Mouse (Mus musculus) lung, embryonic 16.5 days (tissue): Measurements from ENCODE around the gene Cacnb4. TPM values are rescaled to one million over a fixed set of nuclear protein-coding genes. Genes with fewer than 3 reads are reported as not detected.
A peak's percentile ranks its signal among the peaks of the same experiment; 100 is the strongest.

Experiments
- ATAC-seq: fragments of 200-750 bp; cut with Nextera tagmentation; 2 replicates; pipeline ENCODE4 v1.8.0; 2017; ENCODE audit warnings: low read depth, mild to moderate bottlenecking, moderate library complexity
- H3K27ac ChIP-seq: fragments of 300-500 bp; sonication (generic); 2 replicates; pipeline ENCODE4 v1.5.1; 2014; ENCODE audit warnings: mild to moderate bottlenecking, control low read depth, low read length
- H3K27me3 ChIP-seq: fragments of 300-500 bp; sonication (generic); 2 replicates; pipeline ENCODE4 v1.6.1; 2014; ENCODE audit warnings: low read depth, low read length, mixed read lengths; ENCODE audit not compliant: control insufficient read depth, insufficient read depth
- H3K36me3 ChIP-seq: fragments of 300-500 bp; sonication (generic); 2 replicates; pipeline ENCODE4 v1.6.1; 2014; ENCODE audit warnings: low read length; ENCODE audit not compliant: control insufficient read depth, insufficient read depth
- H3K4me1 ChIP-seq: fragments of 300-500 bp; sonication (generic); replicated peaks from 2 replicates; pipeline ENCODE4 v1.6.1; 2014; ENCODE audit warnings: low read length, mixed read lengths; ENCODE audit not compliant: control insufficient read depth, insufficient read depth
- H3K4me2 ChIP-seq: fragments of 300-500 bp; sonication (generic); 2 replicates; pipeline ENCODE4 v1.6.1; 2014; ENCODE audit warnings: low read depth, low read length, control low read depth
- H3K4me3 ChIP-seq: fragments of 300-500 bp; sonication (generic); 2 replicates; pipeline ENCODE4 v1.5.1; 2014; ENCODE audit warnings: mild to moderate bottlenecking, low read length, control low read depth
- H3K9ac ChIP-seq: fragments of 300-500 bp; sonication (generic); 2 replicates; pipeline ENCODE4 v1.6.1; 2014; ENCODE audit warnings: low read length, control low read depth
- H3K9me3 ChIP-seq: fragments of 300-500 bp; sonication (generic); 2 replicates; pipeline ENCODE4 v1.6.1; 2016; ENCODE audit warnings: low read length; ENCODE audit not compliant: control insufficient read depth
- WGBS: fragments of 180-500 bp; shearing (Covaris S2); extraction: QIAGEN DNeasy Blood & Tissue Kit; methylation state at CpG from one replicate; pipeline ENCODE4 v1.1.7; 2014; 5-methylcytosine and 5-hydroxymethylcytosine counted together
- polyA plus RNA-seq: library from polyadenylated mRNA; unstranded; fragments of >200 nt; fragmentation: Nextera tagmentation; extraction: Ambion mirVana; gene quantifications from 2 replicates; pipeline ENCODE4 v1.2.1, GENCODE M21; 2015

Gene Cacnb4
- polyA plus RNA-seq, 1 experiment from 2014 or later = 1.1 TPM

DNA sequence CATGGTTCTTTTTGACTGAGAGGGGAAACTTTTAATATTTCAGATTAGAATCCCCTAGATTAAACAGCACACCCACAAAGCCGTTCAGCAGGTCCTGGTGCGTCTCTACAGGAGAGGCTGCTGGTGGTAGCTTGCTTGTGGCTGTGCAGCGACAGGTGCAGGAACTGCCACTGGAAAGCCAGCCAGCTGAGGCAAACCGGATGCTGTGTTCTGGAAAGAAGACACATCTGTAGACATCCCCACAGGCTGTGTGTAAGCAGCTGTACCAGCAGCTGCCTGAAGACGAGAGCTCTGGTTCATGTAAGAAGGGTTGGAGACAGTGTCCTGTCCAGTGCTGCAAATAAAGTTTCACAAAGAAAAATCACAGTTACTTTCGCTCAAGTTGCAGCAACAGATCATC lies 18.0 kb upstream of the Cacnb4 start:
- Histone ChIP-seq H3K4me2 (no peak overlapping the region), H3K4me3 (no peak overlapping the region), H3K9ac (no peak overlapping the region), H3K27ac (no peak overlapping the region), H3K4me1 (no peaks in the 10 kb centered on the region), H3K27me3 (no peaks in the 10 kb centered on the region), H3K36me3 (peaks cover 6% of the 10 kb centered on the region), H3K9me3 (no peaks in the 10 kb centered on the region)
- 78% methylated on average over 6 of the region's 6 CpGs for WGBS
- no peak for ATAC-seq

DNA sequence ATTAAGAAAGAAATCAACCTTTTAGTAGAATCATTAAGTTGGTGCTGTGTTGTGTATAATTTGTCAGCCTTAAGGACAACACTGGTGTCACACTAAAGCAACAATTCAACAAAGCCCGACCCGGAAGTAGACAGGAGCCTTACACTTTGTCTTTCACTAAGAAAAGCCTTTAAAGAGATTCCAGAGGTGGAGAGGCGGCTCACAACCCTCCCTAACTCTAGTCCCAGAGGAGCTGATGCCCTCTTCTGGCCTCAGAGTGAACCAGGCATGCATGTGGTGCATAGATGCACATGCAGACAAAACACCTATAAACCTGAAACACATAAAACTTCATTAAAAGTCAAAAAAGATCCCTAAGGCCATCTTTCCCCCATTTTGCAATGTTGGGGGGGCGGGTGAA lies 15.1 kb upstream of the Cacnb4 start:
- Histone ChIP-seq H3K36me3 (peaks cover 4% of the 10 kb centered on the region; the same call in 1 of the 2 replicates), H3K27ac (no peak overlapping the region), H3K27me3 (no peaks in the 10 kb centered on the region), H3K4me3 (no peak overlapping the region), H3K9ac (no peak overlapping the region), H3K4me1 (no peaks in the 10 kb centered on the region), H3K4me2 (no peak overlapping the region), H3K9me3 (no peaks in the 10 kb centered on the region)
- ATAC-seq = no peak
- WGBS = 59% methylated on average over 4 of the region's 4 CpGs

DNA sequence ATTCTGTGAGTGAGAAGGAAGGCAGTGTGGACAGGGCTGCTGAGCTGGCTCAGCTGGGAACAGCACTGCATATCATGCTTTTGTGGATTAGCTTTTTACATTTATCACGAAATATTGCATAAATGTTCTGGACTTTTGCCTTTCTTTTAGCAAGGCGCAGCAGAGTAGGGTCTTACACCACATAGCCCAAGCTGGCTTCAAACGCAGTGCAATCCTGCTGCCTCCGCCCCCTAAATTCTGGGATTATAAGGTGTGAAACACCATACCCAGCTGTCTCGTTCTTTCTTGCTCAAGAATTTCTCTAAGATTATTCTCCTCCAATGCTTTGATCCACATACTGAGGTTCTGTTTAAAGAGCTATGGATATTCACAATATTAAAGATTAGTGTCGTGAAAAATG lies 10.0 kb upstream of the Cacnb4 start:
- Histone ChIP-seq H3K27me3 (no peaks in the 10 kb centered on the region), H3K9me3 (no peaks in the 10 kb centered on the region), H3K27ac (no peak overlapping the region), H3K4me1 (no peaks in the 10 kb centered on the region), H3K9ac (no peak overlapping the region), H3K4me3 (no peak overlapping the region), H3K36me3 (peaks cover 4% of the 10 kb centered on the region; the same call in 1 of the 2 replicates), H3K4me2 (no peak overlapping the region)
- ATAC-seq = peak; percentile 91
- WGBS = 61% methylated on average over 6 of the region's 6 CpGs

DNA sequence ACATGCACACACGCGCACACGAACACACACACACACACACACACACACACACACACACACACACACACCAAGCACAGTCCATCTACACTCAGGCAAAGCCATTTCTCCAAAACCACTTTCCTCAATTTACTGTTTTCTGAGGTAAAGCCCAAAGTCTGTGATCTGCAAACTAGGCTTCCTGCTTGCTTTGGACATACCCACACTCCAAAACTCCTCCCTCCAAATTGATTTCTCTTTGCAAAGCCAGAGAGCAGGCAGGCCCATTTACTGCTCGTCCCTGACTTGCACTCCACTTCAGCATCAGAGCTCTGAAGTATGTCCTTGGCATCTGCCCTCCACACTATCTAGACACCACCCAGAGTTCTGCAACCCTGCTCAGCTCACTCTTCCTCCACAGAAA lies 958 bp upstream of the Cacnb4 start:
- 60% methylated on average over 4 of the region's 4 CpGs for WGBS

DNA sequence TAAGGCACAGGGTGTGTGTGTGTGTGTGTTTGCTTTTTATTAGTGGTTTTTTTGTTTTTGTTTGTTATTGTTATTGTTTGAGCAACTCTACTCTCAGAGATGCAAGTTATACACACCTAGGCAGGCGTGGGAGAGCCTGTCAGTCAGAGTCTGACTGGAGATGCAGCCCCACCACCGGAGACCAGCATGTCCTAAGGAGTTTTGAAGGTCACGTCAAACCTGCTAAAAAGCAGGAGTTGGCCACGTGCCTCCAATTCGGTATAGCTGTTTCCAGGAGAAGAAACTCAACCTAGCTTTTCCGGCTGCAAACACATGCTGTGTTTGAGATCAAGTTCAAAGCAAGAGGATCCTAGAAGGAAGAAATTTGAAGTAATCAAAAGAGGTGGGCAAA lies 277 bp upstream of the Cacnb4 start:
- Histone ChIP-seq H3K36me3 (no peaks in the 10 kb centered on the region), H3K4me3 (no peak overlapping the region; the same call in 1 of the 2 replicates), H3K9ac (no peak overlapping the region), H3K27me3 (peaks cover 13% of the 10 kb centered on the region), H3K9me3 (no peaks in the 10 kb centered on the region), H3K4me1 (peaks cover 17% of the 10 kb centered on the region), H3K4me2 (peak overlapping the region; percentile 99; the same call in 1 of the 2 replicates), H3K27ac (no peak overlapping the region)
- WGBS = 13% methylated on average over 6 of the region's 6 CpGs
- ATAC-seq = no peak

More for the DNA sequence above, 958 bp upstream of the Cacnb4 start:
- Histone ChIP-seq H3K4me2 (no peak overlapping the region), H3K36me3 (no peaks in the 10 kb centered on the region), H3K27me3 (peaks cover 13% of the 10 kb centered on the region), H3K9ac (no peak overlapping the region), H3K27ac (no peak overlapping the region), H3K9me3 (no peaks in the 10 kb centered on the region), H3K4me3 (no peak overlapping the region), H3K4me1 (peaks cover 17% of the 10 kb centered on the region)
- no peak for ATAC-seq

DNA sequence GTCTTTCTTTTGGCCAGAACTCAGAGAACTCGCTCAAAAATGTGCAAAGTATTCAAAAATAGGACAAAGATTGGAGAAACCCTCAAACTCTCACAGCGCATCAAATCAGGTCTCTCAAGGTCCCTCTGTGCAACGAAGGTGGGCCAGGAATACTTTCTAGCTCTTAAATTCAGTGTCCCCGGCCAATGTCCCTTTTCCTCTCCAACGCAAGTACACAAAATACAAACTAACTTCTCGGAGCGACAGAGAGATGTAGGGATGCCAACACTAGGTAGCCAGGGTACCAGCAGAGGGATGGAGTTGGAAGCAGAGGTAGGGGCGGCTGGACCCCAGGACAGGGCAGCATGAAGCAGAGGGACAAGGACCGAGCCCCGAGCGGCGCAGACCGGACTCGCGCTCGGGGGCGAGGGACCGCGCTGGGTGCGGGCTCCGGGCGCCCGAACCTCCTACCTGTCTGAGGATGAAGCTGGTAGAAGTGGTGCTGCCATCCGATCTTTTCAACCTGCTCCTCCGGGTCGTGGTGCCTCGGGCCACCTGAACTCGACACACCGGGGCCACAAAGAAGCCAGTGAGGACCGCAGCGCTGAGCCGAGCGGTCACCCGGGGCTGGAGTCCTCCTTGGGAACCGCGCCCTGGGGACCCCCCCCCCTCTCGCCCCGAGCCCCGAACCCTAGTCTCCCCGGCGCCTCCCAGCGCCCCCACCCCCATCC lies 1.2 kb downstream of the Cacnb4 start:
- H3K9ac ChIP-seq = peak overlapping the region; percentile 68
- no peaks in the 10 kb centered on the region for H3K9me3 ChIP-seq
- under 1% methylated on average over 38 of the region's 42 CpGs for WGBS
- H3K27me3 ChIP-seq = peaks cover 13% of the 10 kb centered on the region
- no peaks in the 10 kb centered on the region for H3K36me3 ChIP-seq
- H3K4me2 ChIP-seq = peak overlapping the region; percentile 99
- peak; percentile 39 for ATAC-seq
- H3K4me3 ChIP-seq = peak overlapping the region; percentile 65
- H3K27ac ChIP-seq = no peak overlapping the region
- peaks cover 17% of the 10 kb centered on the region for H3K4me1 ChIP-seq

DNA sequence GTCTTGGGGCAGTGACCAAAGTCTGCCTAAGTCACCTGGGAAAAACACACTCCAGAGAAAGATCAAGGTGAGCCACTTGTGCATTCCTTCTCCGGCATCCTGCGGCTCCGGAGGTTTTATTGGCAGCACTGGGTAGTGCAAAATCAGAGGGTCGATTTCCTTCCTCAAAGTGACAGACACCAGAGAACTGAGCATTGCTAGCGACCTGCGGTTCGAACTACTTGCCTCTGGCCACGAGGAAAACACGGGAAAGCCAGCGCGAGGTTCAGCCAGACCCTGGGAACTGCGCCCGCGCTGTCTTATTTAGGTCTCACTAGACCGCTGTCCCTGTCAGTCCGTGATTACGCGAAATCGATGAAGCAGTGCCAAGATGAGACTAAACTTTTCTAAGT lies 1.7 kb downstream of the Cacnb4 start:
- Histone ChIP-seq H3K4me2 (peak overlapping the region; percentile 99), H3K9ac (no peak overlapping the region), H3K4me1 (peaks cover 17% of the 10 kb centered on the region), H3K36me3 (no peaks in the 10 kb centered on the region), H3K27ac (no peak overlapping the region), H3K27me3 (peaks cover 13% of the 10 kb centered on the region), H3K4me3 (peak overlapping the region; percentile 65), H3K9me3 (no peaks in the 10 kb centered on the region)
- WGBS = under 1% methylated on average over 19 of the region's 19 CpGs
- ATAC-seq = no peak

DNA sequence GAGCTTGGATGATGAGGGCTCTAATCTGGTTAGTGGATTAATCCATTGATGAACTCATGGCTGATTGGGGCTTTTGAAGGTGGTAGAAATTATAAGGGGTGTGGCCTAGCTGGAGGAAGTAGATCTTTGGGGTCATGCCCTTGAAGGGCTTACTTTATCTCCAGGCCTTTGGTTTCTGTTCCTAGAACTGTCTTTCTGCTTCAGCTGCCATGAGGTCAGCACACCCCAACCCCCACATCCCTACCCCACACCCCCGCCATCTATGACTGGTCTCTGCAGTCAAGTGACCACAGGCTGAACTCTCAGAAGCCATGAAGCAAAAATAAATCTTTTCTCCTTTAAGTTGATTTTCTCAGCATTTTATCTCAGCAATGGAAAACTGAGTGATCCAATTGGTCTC lies 3.5 kb downstream of the Cacnb4 start:
- no peaks in the 10 kb centered on the region for H3K9me3 ChIP-seq
- ATAC-seq = no peak
- no peak overlapping the region for H3K4me3 ChIP-seq
- no peak overlapping the region for H3K9ac ChIP-seq
- H3K27me3 ChIP-seq = peaks cover 13% of the 10 kb centered on the region
- WGBS = 78% methylated on average over 1 of the region's 1 CpGs
- no peak overlapping the region for H3K27ac ChIP-seq
- no peak overlapping the region for H3K4me2 ChIP-seq
- H3K36me3 ChIP-seq = no peaks in the 10 kb centered on the region
- H3K4me1 ChIP-seq = peaks cover 17% of the 10 kb centered on the region

DNA sequence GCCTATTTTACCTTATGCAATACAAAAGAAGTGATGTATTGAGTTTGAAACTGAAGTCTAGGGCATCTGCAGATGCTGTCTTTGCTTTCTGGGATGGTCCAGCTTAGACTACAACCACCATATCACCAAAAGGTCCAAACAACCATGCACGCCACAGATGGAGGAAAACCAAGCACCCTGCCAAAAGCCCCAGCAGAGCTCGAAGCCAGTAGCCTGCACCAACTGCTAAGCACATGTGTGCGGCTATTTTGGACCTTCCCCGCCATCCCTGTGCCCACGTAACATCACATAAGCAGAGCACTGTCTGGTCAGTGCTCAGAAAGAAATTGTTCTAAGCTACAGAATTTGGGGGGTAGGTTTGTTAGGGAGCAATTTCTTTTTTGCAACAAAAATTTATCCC lies 5.9 kb downstream of the Cacnb4 start:
- peaks cover 11% of the 10 kb centered on the region for H3K27me3 ChIP-seq
- no peak overlapping the region for H3K9ac ChIP-seq
- H3K4me2 ChIP-seq = no peak overlapping the region
- H3K4me1 ChIP-seq = peaks cover 9% of the 10 kb centered on the region
- H3K9me3 ChIP-seq = no peaks in the 10 kb centered on the region
- no peak for ATAC-seq
- H3K27ac ChIP-seq = no peak overlapping the region
- H3K4me3 ChIP-seq = no peak overlapping the region
- WGBS = 82% methylated on average over 5 of the region's 5 CpGs
- no peaks in the 10 kb centered on the region for H3K36me3 ChIP-seq
